Mouse (Mus musculus) intestine, embryonic 16.5 days (tissue): ENCODE results near the gene Zkscan2. TPM values are rescaled to one million over a fixed set of nuclear protein-coding genes. Genes with fewer than 3 reads are reported as not detected.
A peak's percentile ranks its signal among the peaks of the same experiment; 100 is the strongest.

Experiments used
- ATAC-seq: fragments of 200-750 bp; cut with Nextera tagmentation; 2 replicates; pipeline ENCODE4 v1.8.0; 2017; ENCODE audit warnings: moderate TSS enrichment, moderate library complexity
- H3K27ac ChIP-seq: fragments of 300-500 bp; sonication (generic); 2 replicates; pipeline ENCODE4 v1.5.1; 2014; ENCODE audit warnings: mild to moderate bottlenecking, low read length
- H3K27me3 ChIP-seq: fragments of 300-500 bp; sonication (generic); replicated peaks from 2 replicates; pipeline ENCODE4 v1.6.1; 2014; ENCODE audit warnings: low read length, control low read depth, mixed read lengths; ENCODE audit not compliant: control insufficient read depth, insufficient read depth
- H3K36me3 ChIP-seq: fragments of 300-500 bp; sonication (generic); 2 replicates; pipeline ENCODE4 v1.6.1; 2014; ENCODE audit warnings: low read length, control low read depth; ENCODE audit not compliant: control insufficient read depth, insufficient read depth
- H3K4me1 ChIP-seq: fragments of 300-500 bp; sonication (generic); 2 replicates; pipeline ENCODE4 v1.6.1; 2014; ENCODE audit warnings: low read length, control low read depth, mixed read lengths; ENCODE audit not compliant: control insufficient read depth, insufficient read depth
- H3K4me2 ChIP-seq: fragments of 300-500 bp; sonication (generic); 2 replicates; pipeline ENCODE4 v1.6.1; 2014; ENCODE audit warnings: low read depth, low read length, control low read depth
- H3K4me3 ChIP-seq: fragments of 300-500 bp; sonication (generic); 2 replicates; pipeline ENCODE4 v1.5.1; 2014; ENCODE audit warnings: mild to moderate bottlenecking, low read length
- H3K9ac ChIP-seq: fragments of 300-500 bp; sonication (generic); 2 replicates; pipeline ENCODE4 v1.6.1; 2014; ENCODE audit warnings: low read depth, low read length
- H3K9me3 ChIP-seq: fragments of 300-500 bp; sonication (generic); 2 replicates; pipeline ENCODE4 v1.6.1; 2016; ENCODE audit warnings: low read length, control low read depth; ENCODE audit not compliant: control insufficient read depth
- WGBS: fragments of 180-500 bp; shearing (Covaris S2); extraction: QIAGEN DNeasy Blood & Tissue Kit; methylation state at CpG from one replicate; pipeline ENCODE4 v1.1.7; 2014; 5-methylcytosine and 5-hydroxymethylcytosine counted together
- polyA plus RNA-seq: library from polyadenylated mRNA; unstranded; fragments of >200 nt; fragmentation: Nextera tagmentation; extraction: Ambion mirVana; gene quantifications from 2 replicates; pipeline ENCODE4 v1.2.1, GENCODE M21; 2015

Zkscan2 gene
- polyA plus RNA-seq, 1 experiment from 2014 or later, result 1.1 TPM

DNA sequence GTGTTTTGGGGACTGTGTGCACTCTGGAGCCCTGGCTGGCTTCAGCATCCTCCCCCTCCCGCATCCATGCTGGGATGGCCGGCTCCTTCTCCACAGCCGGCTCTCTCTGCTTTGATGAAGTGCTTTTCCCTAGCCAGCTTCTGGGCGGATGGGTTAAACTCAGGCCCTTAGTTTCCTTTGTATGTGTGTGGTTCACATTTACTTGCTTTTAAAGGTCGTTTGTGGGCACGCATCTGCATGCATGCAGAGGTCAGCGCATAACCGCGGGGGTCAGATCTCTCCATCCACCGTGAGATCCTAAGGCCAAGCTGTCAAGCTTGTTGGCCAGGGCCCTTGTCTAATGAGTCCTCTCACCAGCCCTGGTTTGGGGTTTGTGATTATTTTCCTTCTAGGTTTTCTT is 50.6 kb downstream of the Zkscan2 start:
- Histone ChIP-seq H3K36me3 (no peaks in the 10 kb centered on the region), H3K9ac (no peak overlapping the region), H3K4me3 (no peak overlapping the region), H3K4me2 (no peak overlapping the region), H3K4me1 (no peaks in the 10 kb centered on the region), H3K27me3 (no peaks in the 10 kb centered on the region), H3K9me3 (no peaks in the 10 kb centered on the region), H3K27ac (no peak overlapping the region)
- no peak for ATAC-seq
- WGBS, result 72% methylated on average over 10 of the region's 10 CpGs

DNA sequence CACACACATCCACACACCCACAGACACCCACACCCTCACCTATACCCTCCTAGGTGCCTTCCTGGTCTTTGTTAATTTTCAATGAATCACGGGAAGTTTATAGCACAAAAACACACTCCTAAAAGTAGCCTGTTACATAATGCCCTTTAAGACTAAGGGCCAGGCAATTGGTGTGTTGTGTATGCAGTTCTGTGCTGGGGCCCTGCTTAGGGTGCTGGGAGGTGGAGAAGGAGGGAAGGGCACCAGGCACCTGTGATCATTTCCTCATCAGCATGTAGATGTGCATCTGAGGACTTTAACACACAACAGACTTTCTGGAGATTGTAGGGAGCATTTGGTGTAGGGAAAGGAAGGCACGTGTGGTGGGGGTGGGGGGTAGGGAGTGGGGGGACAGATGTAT is 51.5 kb downstream of the Zkscan2 start:
- Histone ChIP-seq H3K4me3 (no peak overlapping the region), H3K36me3 (no peaks in the 10 kb centered on the region), H3K4me1 (no peaks in the 10 kb centered on the region), H3K9ac (no peak overlapping the region), H3K27me3 (no peaks in the 10 kb centered on the region), H3K9me3 (no peaks in the 10 kb centered on the region), H3K27ac (0 out of 2 replicates have a peak overlapping the region, but pooled peaks have one; percentile 33), H3K4me2 (no peak overlapping the region)
- peak; percentile 87 for ATAC-seq
- WGBS, result 72% methylated on average over 2 of the region's 2 CpGs

DNA sequence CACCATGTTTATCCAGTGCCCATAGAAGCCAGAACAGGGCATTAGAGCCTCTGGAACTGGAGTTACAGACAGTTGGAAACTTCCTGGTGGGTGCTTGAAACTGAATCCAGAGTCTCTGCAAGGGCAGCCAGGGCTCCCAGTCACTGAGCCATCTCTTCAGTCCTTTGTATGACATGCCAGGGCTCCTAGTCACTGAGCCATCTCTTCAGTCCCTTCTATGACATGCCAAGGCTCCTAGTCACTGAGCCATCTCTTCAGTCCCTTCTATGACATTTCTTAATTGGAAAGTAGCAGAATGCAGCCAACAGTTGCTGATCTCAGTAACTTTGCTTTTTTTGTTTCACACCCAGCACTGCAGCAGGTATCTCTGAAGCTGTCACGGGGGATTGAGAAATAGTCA is 58.2 kb downstream of the Zkscan2 start:
- H3K4me3 ChIP-seq, result no peak overlapping the region
- H3K27me3 ChIP-seq, result no peaks in the 10 kb centered on the region
- WGBS, result 68% methylated on average over 1 of the region's 1 CpGs
- ATAC-seq, result no peak
- H3K4me1 ChIP-seq, result peaks cover 4% of the 10 kb centered on the region
- no peaks in the 10 kb centered on the region for H3K36me3 ChIP-seq
- H3K9ac ChIP-seq, result no peak overlapping the region
- H3K4me2 ChIP-seq, result no peak overlapping the region
- no peak overlapping the region for H3K27ac ChIP-seq
- no peaks in the 10 kb centered on the region for H3K9me3 ChIP-seq

DNA sequence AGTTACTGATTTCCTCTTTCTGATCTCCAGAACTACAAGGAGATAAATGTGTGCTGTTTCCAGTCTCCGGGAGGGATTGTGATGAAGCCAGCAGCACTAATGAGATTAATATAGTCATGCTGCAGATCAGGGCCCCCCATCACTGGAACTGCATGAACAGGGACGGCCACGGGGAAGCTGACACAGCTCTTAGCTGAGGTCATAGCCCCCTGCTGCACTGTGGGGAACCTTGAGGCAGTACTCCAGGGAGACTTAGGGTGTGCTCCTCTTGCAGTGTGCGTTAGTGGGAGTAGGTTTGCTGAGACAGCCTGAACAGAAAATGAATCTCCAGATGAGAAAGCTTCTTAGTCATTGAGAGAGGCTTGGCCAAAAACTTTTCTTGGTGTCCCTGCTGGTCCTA is 69.0 kb downstream of the Zkscan2 start:
- H3K9me3 ChIP-seq, result no peaks in the 10 kb centered on the region
- H3K9ac ChIP-seq, result no peak overlapping the region
- ATAC-seq, result no peak
- H3K36me3 ChIP-seq, result no peaks in the 10 kb centered on the region
- WGBS, result 74% methylated on average over 4 of the region's 4 CpGs
- peaks cover 10% of the 10 kb centered on the region for H3K4me1 ChIP-seq
- no peak overlapping the region for H3K4me3 ChIP-seq
- no peaks in the 10 kb centered on the region for H3K27me3 ChIP-seq
- H3K4me2 ChIP-seq, result no peak overlapping the region
- no peak overlapping the region for H3K27ac ChIP-seq

DNA sequence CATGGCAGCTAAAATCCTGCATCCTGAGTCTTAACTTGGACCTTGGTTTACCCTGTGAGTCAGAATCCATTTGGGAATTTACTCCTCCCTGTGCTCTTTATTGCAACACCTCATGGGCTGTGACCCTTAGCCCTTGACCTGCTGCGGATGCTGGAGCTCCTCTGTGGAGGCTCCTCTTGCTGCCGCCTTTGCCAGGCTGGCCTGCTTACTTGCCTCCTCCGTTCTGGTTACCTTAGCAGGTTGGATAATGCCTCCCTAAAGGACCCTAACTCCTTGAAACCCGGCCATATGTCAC is 69.9 kb downstream of the Zkscan2 start:
- H3K4me3 ChIP-seq, result no peak overlapping the region
- H3K27ac ChIP-seq, result peak overlapping the region; percentile 46; the same call in 1 of the 2 replicates
- no peak overlapping the region for H3K4me2 ChIP-seq
- no peak overlapping the region for H3K9ac ChIP-seq
- ATAC-seq, result peak; percentile 51
- 74% methylated on average over 4 of the region's 4 CpGs for WGBS
- no peaks in the 10 kb centered on the region for H3K36me3 ChIP-seq
- no peaks in the 10 kb centered on the region for H3K9me3 ChIP-seq
- no peaks in the 10 kb centered on the region for H3K27me3 ChIP-seq
- H3K4me1 ChIP-seq, result peaks cover 10% of the 10 kb centered on the region

DNA sequence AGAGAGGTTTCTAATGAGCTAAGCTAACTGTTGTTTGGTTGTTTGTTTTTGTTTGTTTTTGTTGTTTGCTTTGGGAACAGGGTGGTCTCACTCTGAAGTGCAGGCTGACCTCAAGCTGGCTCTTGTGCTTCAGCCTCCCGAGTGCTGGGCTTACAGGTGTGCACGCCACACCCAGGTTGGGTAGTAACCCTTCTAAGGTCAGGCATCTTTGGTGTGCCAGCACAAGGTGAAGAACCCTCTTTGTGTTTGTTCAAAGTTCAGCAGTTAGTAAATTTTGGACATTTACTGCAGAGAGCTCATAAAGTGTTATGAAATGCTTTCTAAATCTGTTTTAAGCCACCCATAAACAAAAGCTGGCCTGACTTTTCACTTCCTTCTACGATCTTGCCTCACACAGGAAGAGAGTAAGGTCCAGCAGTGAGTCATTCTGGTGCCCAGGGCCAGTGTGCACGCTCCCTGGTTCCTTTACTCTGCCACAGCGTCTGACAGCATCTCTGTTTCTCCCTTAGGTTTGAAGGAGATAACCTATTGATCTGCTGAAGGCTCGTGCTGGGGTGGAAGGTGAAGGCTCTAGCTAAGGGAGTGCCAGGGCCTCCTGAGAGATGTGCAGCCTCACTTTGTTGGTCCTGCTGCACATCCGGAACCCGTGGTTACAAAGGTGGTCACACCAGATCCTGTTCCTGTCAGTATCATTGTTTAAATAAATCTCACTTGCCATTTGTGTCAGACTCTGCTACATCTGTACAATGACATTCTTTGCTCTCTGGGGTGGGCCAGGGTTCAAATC is 70.4 kb downstream of the Zkscan2 start:
- no peaks in the 10 kb centered on the region for H3K9me3 ChIP-seq
- H3K36me3 ChIP-seq, result no peaks in the 10 kb centered on the region
- 53% methylated on average over 8 of the region's 8 CpGs for WGBS
- H3K4me3 ChIP-seq, result no peak overlapping the region
- no peak overlapping the region for H3K4me2 ChIP-seq
- no peaks in the 10 kb centered on the region for H3K27me3 ChIP-seq
- H3K9ac ChIP-seq, result no peak overlapping the region
- ATAC-seq, result peak; percentile 95
- H3K27ac ChIP-seq, result peak overlapping the region; percentile 72
- H3K4me1 ChIP-seq, result peaks cover 10% of the 10 kb centered on the region

Other genes starting within 250 kb of the Zkscan2 start
- 43.1 and 47.0 TPM in 2 replicates for gene Lcmt1, start 130.7 kb downstream of the Zkscan2 start, polyA plus RNA-seq
- gene Arhgap17, start 130.5 kb downstream of the Zkscan2 start, polyA plus RNA-seq, result 21.8 and 23.6 TPM in 2 replicates
- 33.2 and 42.2 TPM in 2 replicates for gene Aqp8, start 38.2 kb downstream of the Zkscan2 start, polyA plus RNA-seq